Mouse (Mus musculus) stomach, embryonic 15.5 days (tissue): ENCODE results near the gene Plcxd3. TPM values are rescaled to one million over a fixed set of nuclear protein-coding genes. Genes with fewer than 3 reads are reported as not detected.
"Not testable (repeated sequence)": the region's sequence is repeated elsewhere in the genome, so short reads cannot be mapped to it uniquely, and the experiment has no call there.

ENCODE experiments used
- ATAC-seq: fragments of 200-750 bp; cut with Nextera tagmentation; 2 replicates; pipeline ENCODE4 v1.8.0; 2017; ENCODE audit warnings: low read depth, moderate number of reproducible peaks, moderate TSS enrichment; ENCODE audit not compliant: insufficient read depth, low FRiP score
- H3K27ac ChIP-seq: fragments of 300-500 bp; sonication (generic); 2 replicates; pipeline ENCODE4 v1.5.1; 2015; ENCODE audit warnings: mild to moderate bottlenecking, inconsistent platforms
- H3K27me3 ChIP-seq: fragments of 300-500 bp; sonication (generic); replicated peaks from 2 replicates; pipeline ENCODE4 v1.6.1; 2015; ENCODE audit warnings: inconsistent platforms
- H3K36me3 ChIP-seq: fragments of 300-500 bp; sonication (generic); 2 replicates; pipeline ENCODE4 v1.6.1; 2015; ENCODE audit warnings: inconsistent platforms
- H3K4me1 ChIP-seq: fragments of 300-500 bp; sonication (generic); 2 replicates; pipeline ENCODE4 v1.6.1; 2015; ENCODE audit warnings: inconsistent platforms
- H3K4me2 ChIP-seq: fragments of 300-500 bp; sonication (generic); 2 replicates; pipeline ENCODE4 v1.6.1; 2015; ENCODE audit warnings: mild to moderate bottlenecking, inconsistent platforms
- H3K4me3 ChIP-seq: fragments of 300-500 bp; sonication (generic); replicated peaks from 2 replicates; pipeline ENCODE4 v1.5.1; 2015; ENCODE audit warnings: inconsistent platforms
- H3K9ac ChIP-seq: fragments of 300-500 bp; sonication (generic); 2 replicates; pipeline ENCODE4 v1.6.1; 2015; ENCODE audit warnings: inconsistent platforms
- H3K9me3 ChIP-seq: fragments of 300-500 bp; sonication (generic); 2 replicates; pipeline ENCODE4 v1.6.1; 2016; ENCODE audit warnings: inconsistent platforms
- WGBS: fragments of 180-500 bp; shearing (Covaris S2); methylation state at CpG from one replicate; pipeline ENCODE4 v1.1.7; 2015; 5-methylcytosine and 5-hydroxymethylcytosine counted together
- polyA plus RNA-seq: library from polyadenylated mRNA; unstranded; fragments of >200 nt; fragmentation: Nextera tagmentation; extraction: Ambion mirVana; gene quantifications from 2 replicates; pipeline ENCODE4 v1.2.1, GENCODE M21; 2015

Plcxd3 gene
- polyA plus RNA-seq, 1 experiment from 2014 or later, result 3.5 TPM

- not testable (repeated sequence) for H3K4me3 ChIP-seq, H3K4me2 ChIP-seq, H3K27ac ChIP-seq, H3K9me3 ChIP-seq, H3K9ac ChIP-seq, H3K36me3 ChIP-seq, ATAC-seq, H3K4me1 ChIP-seq, H3K27me3 ChIP-seq
- WGBS, result 91% methylated on average over 8 of the region's 8 CpGs
Measured at GRCm38 (mm10) chr15:4595521-4595920, 220.2 kb downstream of the Plcxd3 start.

- not testable (repeated sequence) for H3K27ac ChIP-seq, H3K36me3 ChIP-seq, H3K27me3 ChIP-seq, H3K4me1 ChIP-seq, H3K9me3 ChIP-seq, ATAC-seq, H3K9ac ChIP-seq, H3K4me2 ChIP-seq, H3K4me3 ChIP-seq
- WGBS, result 87% methylated on average over 8 of the region's 8 CpGs
Measured at GRCm38 (mm10) chr15:4598661-4599060, 223.4 kb downstream of the Plcxd3 start.

GRCm38 (mm10) chr15:4599331-4599730, 224.0 kb downstream of the Plcxd3 start:
- H3K4me3 ChIP-seq, H3K27me3 ChIP-seq, H3K4me2 ChIP-seq, ATAC-seq, H3K36me3 ChIP-seq, H3K9me3 ChIP-seq, H3K4me1 ChIP-seq, H3K9ac ChIP-seq, H3K27ac ChIP-seq: not testable (repeated sequence)
- WGBS, result 86% methylated on average over 8 of the region's 8 CpGs

GRCm38 (mm10) chr15:4605630-4606029, 230.3 kb downstream of the Plcxd3 start:
- Histone ChIP-seq H3K36me3 (no peaks in the 10 kb centered on the region), H3K4me3 (no peak overlapping the region), H3K4me1 (no peaks in the 10 kb centered on the region), H3K9me3 (no peaks in the 10 kb centered on the region), H3K9ac (no peak overlapping the region), H3K27ac (no peak overlapping the region), H3K4me2 (no peak overlapping the region), H3K27me3 (no peaks in the 10 kb centered on the region)
- no peak; the same call in 1 of the 2 replicates for ATAC-seq
- WGBS, result 45% methylated on average over 6 of the region's 6 CpGs
